Mouse (Mus musculus) forebrain, embryonic 12.5 days (tissue): ENCODE measurements around the gene Krtcap2. TPM values are rescaled to one million over a fixed set of nuclear protein-coding genes. Genes with fewer than 3 reads are reported as not detected.

Experiments
- ATAC-seq: fragments of 200-750 bp; cut with Nextera tagmentation; 2 replicates; pipeline ENCODE4 v1.8.0; 2017; ENCODE audit warnings: moderate TSS enrichment; ENCODE audit not compliant: low FRiP score
- H3K27ac ChIP-seq: fragments of 300-500 bp; sonication (generic); 2 replicates; pipeline ENCODE4 v1.5.1; 2016; ENCODE audit warnings: mild to moderate bottlenecking
- H3K27me3 ChIP-seq: fragments of 300-500 bp; sonication (generic); 2 replicates; pipeline ENCODE4 v1.6.1; 2016; ENCODE audit warnings: mild to moderate bottlenecking
- H3K36me3 ChIP-seq: fragments of 300-500 bp; sonication (generic); replicated peaks from 2 replicates; pipeline ENCODE4 v1.6.1; 2016; ENCODE audit warnings: mild to moderate bottlenecking
- H3K4me1 ChIP-seq: fragments of 300-500 bp; sonication (generic); 2 replicates; pipeline ENCODE4 v1.6.1; 2016
- H3K4me2 ChIP-seq: fragments of 300-500 bp; sonication (generic); 2 replicates; pipeline ENCODE4 v1.6.1; 2016; ENCODE audit warnings: mild to moderate bottlenecking, moderate library complexity
- H3K4me3 ChIP-seq: fragments of 300-500 bp; sonication (generic); replicated peaks from 2 replicates; pipeline ENCODE4 v1.5.1; 2016; ENCODE audit warnings: mild to moderate bottlenecking
- H3K9ac ChIP-seq: fragments of 300-500 bp; sonication (generic); 2 replicates; pipeline ENCODE4 v1.6.1; 2016; ENCODE audit warnings: mild to moderate bottlenecking
- H3K9me3 ChIP-seq: fragments of 300-500 bp; sonication (generic); 2 replicates; pipeline ENCODE4 v1.6.1; 2016
- WGBS: fragments of 180-500 bp; shearing (Covaris S2); methylation state at CpG from one replicate; pipeline ENCODE4 v1.1.7; 2016; 5-methylcytosine and 5-hydroxymethylcytosine counted together
- polyA plus RNA-seq: library from polyadenylated mRNA; unstranded; fragments of >200 nt; fragmentation: Nextera tagmentation; extraction: Ambion mirVana; gene quantifications from 2 replicates; pipeline ENCODE4 v1.2.1, GENCODE M21; 2016

Gene Krtcap2
- polyA plus RNA-seq: 249 and 252 TPM in 2 replicates

DNA sequence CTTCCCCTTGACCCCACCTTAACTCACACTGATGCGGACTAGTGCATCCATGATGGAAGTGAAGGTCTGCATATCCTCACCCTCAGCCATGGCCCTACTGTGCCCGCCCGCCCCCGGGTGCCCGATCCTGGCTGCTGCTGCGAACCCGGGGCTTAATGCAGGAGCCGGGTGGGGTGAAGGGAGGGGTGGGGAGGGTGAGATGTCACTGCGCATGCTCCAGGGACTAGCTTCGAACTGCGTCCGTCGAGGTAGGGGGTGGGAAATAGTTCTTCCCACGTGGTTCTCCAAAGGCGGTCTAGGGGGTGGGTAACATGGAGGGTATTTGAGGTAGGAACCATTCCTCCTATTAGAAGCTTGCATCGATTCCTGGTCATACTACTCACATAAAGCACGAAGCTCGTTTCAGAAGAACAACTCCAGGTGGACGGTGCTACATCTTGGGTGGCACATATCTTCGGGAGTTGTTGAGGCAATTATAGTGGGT is at the start of gene Krtcap2:
Gene Krtcap2, plus strand, starts transcription at position 279 of the 484 bp plus-strand sequence.
- WGBS: 4% methylated on average over 20 of the region's 20 CpGs
- no peaks in the 10 kb centered on the region for H3K9me3 ChIP-seq
- H3K4me1 ChIP-seq: peaks cover 54% of the 10 kb centered on the region
- peak within 1 kb of the TSS; percentile 91 for H3K4me2 ChIP-seq
- H3K4me3 ChIP-seq: peak within 1 kb of the TSS; percentile 67
- H3K27ac ChIP-seq: peak within 1 kb of the TSS; percentile 89
- ATAC-seq: peak; percentile 45
- peak within 1 kb of the TSS; percentile 78 for H3K9ac ChIP-seq
- H3K36me3 ChIP-seq: peaks cover 34% of the 10 kb centered on the region
- H3K27me3 ChIP-seq: peaks cover 3% of the 10 kb centered on the region; the same call in 1 of the 2 replicates

DNA sequence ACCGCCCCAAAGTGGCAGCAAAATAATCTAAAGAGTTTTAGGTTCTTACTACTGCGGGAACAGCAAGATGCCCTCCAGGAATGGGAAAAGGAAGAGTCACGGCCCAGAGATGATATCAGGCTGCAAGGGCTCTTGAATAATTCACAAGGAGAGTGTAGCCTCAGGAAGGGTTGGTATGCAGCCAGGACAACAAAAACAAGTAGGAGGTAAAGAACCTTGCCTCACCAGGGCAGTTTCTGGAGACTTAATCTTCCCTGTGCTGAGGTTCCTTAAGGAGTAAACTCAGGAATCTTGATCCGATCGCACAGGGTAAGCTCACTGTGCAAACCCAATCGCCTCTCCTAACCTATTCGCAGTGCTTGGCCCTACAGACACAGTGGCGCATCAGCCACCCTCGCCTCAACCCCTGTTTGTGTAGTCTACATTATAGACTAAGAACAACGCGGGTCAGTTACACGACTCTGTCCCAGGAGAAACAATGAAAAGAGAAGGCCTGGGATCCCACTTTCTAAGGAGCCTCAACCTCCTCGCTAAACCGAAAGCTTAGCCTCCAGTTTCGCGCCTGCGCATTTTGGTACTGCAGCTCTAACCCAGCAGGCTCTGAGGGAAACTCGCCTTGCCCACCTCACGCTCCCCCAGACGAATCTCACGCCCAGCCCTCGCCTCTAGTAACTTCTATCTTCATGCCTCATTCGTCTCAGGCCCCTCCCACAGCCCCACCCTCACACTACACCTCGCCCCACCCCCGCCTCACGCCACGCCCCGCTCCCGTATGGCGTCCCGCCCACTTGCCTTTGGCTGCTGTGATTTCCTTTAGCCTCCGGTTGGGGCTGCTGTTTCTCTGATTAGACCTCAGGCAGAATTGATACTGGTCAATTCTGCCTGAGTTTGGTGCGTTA is 49.5 kb upstream of the Krtcap2 start:
- 6% methylated on average over 33 of the region's 33 CpGs for WGBS
- ATAC-seq: peak; percentile 94
- peak overlapping the region; percentile 77 for H3K27ac ChIP-seq
- H3K4me1 ChIP-seq: peaks cover 14% of the 10 kb centered on the region
- no peaks in the 10 kb centered on the region for H3K27me3 ChIP-seq
- peak overlapping the region; percentile 50 for H3K4me2 ChIP-seq
- no peaks in the 10 kb centered on the region for H3K36me3 ChIP-seq
- H3K9me3 ChIP-seq: no peaks in the 10 kb centered on the region
- H3K4me3 ChIP-seq: peak overlapping the region; percentile 29
- H3K9ac ChIP-seq: peak overlapping the region; percentile 41

DNA sequence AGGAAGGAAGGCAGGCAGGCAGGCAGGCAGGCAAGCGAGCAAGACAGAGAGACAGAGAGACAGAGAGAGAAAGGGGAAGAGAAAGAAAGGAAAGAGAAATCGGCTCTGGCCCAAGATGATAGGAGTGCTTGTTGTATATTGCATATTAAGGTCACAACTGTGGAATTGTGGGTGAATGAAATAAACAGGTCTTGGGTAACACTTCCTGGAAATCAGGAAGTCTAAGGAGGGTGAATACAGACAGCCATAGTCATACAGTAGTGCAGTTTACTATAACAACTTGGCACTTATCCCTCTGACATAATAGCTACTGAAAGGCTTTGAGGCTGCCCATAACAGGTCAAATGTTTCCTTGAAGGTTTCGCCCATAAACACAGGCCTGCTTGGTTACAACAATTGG is 45.9 kb upstream of the Krtcap2 start:
- H3K27ac ChIP-seq: no peak overlapping the region
- H3K27me3 ChIP-seq: no peaks in the 10 kb centered on the region
- H3K4me3 ChIP-seq: no peak overlapping the region
- H3K4me1 ChIP-seq: peaks cover 20% of the 10 kb centered on the region
- 0 out of 2 replicates have a peak, but pooled peaks cover 5% of the 10 kb centered on the region for H3K36me3 ChIP-seq
- no peak overlapping the region for H3K4me2 ChIP-seq
- H3K9me3 ChIP-seq: no peaks in the 10 kb centered on the region
- no peak overlapping the region for H3K9ac ChIP-seq
- no peak for ATAC-seq
- WGBS: 87% methylated on average over 3 of the region's 3 CpGs

DNA sequence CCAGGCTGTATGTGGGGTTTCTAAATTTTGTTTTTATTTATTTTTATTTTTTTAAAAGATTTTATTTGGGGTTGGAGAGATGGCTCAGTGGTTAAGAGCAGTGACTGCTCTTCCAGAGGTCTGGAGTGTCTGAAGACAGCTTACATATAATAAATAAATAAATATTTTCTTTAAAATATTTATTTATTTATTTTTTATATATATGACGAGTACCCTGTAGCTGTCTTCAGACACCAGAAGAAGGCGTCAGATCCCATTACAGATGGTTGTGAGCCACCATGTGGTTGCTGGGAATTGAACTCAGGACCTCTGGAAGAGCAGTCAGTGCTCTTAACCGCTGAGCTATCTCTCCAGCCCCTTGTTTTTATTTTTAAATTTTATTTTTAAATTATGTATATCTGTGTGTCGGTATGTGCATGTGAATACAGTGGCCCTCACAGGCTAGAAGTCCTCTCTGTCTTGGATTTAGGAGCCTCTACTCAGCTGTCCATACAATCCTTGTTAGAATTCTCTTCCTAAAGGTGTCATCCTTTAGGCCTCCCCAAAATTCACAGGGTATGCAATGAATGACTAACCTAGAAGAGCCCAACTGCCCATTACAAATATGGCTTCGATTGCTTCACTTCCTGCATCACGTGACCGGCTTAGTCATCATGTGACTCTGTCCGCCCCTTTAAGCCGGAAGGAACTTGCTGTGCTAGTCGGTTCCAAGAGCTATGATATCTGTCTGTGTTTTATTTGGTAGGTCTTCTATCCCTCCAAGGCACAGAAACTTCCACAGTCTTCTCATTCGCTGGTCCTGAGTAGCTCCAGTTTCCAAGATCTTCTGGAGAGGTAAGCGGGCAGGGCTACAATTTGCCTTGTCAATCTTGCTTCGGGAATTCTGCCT is 43.3 kb upstream of the Krtcap2 start, which contains the start of gene Gba:
Gene Gba, plus strand, starts transcription at position 676 of the 889 bp plus-strand sequence.
- 28% methylated on average over 13 of the region's 13 CpGs for WGBS
- H3K36me3 ChIP-seq: peaks cover 31% of the 10 kb centered on the region
- H3K27ac ChIP-seq: no peak within 1 kb of the TSS
- peak within 1 kb of the TSS; percentile 68 for H3K4me2 ChIP-seq
- H3K9ac ChIP-seq: peak within 1 kb of the TSS; percentile 61
- H3K4me1 ChIP-seq: peaks cover 6% of the 10 kb centered on the region
- peak; percentile 92 for ATAC-seq
- H3K9me3 ChIP-seq: no peaks in the 10 kb centered on the region
- no peaks in the 10 kb centered on the region for H3K27me3 ChIP-seq
- H3K4me3 ChIP-seq: peak within 1 kb of the TSS; percentile 58

DNA sequence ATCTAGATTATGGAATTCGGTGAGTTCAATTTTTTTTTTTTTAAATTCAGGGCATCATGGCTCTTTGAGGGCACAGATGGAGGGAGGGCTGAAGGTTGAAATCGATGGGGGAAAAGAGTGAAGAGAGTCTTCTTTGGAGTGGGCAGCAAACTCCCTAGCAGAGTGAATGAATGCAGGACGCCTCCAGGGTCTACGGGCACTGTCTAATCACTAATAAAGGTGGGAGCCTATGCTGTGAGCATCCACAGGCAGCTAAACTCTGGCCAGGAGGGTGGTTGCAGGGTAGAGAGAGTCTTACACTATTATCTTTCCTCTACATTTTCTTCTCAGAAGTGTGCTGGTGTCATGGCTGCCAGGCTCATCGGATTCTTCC is 42.6 kb upstream of the Krtcap2 start:
- peak; percentile 53; the same call in 1 of the 2 replicates for ATAC-seq

DNA sequence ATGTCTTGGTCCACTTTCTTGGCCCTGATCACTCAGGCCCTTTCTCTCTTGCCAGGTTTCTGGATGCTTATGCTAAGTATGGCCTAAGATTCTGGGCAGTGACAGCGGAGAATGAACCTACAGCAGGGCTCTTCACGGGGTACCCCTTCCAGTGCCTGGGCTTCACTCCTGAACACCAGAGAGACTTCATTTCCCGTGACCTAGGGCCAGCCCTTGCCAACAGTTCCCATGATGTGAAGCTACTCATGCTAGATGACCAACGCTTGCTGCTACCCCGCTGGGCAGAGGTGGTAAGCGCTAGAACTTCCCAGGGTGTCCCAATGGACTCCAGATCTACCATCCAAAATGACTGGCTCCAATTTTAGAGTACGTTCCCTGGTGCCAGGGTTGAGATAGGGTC is 39.7 kb upstream of the Krtcap2 start:
- Histone ChIP-seq H3K9me3 (no peaks in the 10 kb centered on the region), H3K9ac (no peak overlapping the region), H3K27me3 (no peaks in the 10 kb centered on the region), H3K27ac (no peak overlapping the region), H3K4me1 (peaks cover 6% of the 10 kb centered on the region), H3K4me2 (no peak overlapping the region), H3K36me3 (peaks cover 64% of the 10 kb centered on the region), H3K4me3 (no peak overlapping the region)
- WGBS: 89% methylated on average over 7 of the region's 7 CpGs
- no peak for ATAC-seq

More for the DNA sequence above, 42.6 kb upstream of the Krtcap2 start:
- Histone ChIP-seq H3K4me1 (peaks cover 6% of the 10 kb centered on the region), H3K4me2 (peak overlapping the region; percentile 68), H3K4me3 (peak overlapping the region; percentile 58), H3K27ac (no peak overlapping the region), H3K9ac (peak overlapping the region; percentile 61), H3K27me3 (no peaks in the 10 kb centered on the region), H3K9me3 (no peaks in the 10 kb centered on the region), H3K36me3 (peaks cover 37% of the 10 kb centered on the region)
- WGBS: 42% methylated on average over 5 of the region's 5 CpGs

DNA sequence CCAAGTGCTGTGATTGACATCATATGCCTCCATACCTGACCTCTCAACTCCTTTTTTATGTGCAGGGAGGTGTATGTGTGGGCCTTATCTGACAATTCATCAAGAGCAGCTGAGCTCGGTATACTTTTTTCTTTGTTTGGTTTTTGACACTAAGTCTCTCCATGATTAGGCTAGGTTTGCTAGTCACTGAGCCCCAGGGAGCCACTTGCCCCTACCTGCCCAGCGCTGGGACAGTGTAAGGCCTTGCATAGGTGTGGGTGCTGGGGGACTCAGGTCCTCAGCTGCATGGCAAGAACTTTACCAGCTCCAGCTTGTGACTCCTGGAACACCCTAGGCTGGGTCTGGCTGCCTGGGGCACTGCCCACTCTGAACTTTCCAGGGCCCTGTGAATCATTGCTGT is 39.1 kb upstream of the Krtcap2 start:
- WGBS: 90% methylated on average over 2 of the region's 2 CpGs
- Histone ChIP-seq H3K4me3 (no peak overlapping the region), H3K27me3 (no peaks in the 10 kb centered on the region), H3K9ac (no peak overlapping the region), H3K4me1 (peaks cover 6% of the 10 kb centered on the region), H3K4me2 (no peak overlapping the region), H3K27ac (no peak overlapping the region), H3K9me3 (no peaks in the 10 kb centered on the region), H3K36me3 (peaks cover 64% of the 10 kb centered on the region)
- ATAC-seq: no peak

DNA sequence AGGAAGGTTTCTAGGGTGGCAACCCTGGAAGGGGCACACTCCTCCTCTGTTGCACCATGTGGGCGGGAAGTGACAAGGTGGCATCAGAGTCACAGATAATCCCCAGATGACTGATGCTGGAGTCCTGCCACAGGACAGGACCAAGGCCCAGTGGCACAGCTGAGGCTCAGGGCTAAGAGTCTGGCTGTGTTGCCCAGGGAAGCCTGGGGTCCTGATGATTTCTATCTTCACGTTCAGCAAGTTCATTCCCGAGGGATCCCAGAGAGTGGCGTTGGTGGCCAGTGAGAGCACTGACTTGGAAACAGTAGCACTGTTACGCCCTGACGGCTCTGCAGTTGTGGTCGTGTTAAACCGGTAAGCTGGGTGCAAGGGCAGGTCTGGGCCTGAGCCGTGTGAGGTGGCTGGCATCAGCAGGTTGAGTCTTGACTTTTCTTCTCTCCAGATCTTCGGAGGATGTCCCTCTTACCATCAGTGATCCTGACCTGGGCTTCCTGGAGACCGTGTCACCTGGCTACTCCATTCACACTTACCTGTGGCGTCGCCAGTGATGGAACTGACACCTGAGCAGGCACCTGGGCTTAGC is 37.6 kb upstream of the Krtcap2 start:
- H3K27me3 ChIP-seq: no peaks in the 10 kb centered on the region
- no peak overlapping the region for H3K27ac ChIP-seq
- H3K4me3 ChIP-seq: no peak overlapping the region
- no peak overlapping the region for H3K9ac ChIP-seq
- no peak overlapping the region for H3K4me2 ChIP-seq
- H3K9me3 ChIP-seq: no peaks in the 10 kb centered on the region
- ATAC-seq: no peak
- peaks cover 13% of the 10 kb centered on the region for H3K4me1 ChIP-seq
- WGBS: 93% methylated on average over 13 of the region's 13 CpGs
- peaks cover 64% of the 10 kb centered on the region for H3K36me3 ChIP-seq

DNA sequence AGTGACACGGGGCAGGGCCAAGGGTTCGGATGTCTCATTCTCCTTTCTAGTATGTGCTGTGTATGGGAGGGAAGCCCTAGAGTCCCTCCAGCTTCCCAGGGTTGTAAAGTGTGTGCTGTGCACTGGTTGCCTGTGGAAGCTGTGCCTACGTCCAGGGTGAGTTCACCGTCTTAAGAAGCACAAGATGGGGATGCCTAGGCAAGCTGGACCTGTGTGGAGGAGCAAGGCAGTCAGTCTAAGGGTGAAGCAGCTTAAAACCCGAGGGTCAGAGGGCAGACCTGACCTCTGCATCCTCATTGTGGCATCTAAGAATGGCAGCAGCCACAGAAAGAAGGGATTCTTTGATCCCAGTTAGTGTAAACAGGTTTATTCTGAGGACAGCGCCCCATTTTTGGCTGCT is 37.0 kb upstream of the Krtcap2 start:
- no peak overlapping the region for H3K27ac ChIP-seq
- no peak for ATAC-seq
- H3K27me3 ChIP-seq: no peaks in the 10 kb centered on the region
- 88% methylated on average over 6 of the region's 6 CpGs for WGBS
- peaks cover 64% of the 10 kb centered on the region for H3K36me3 ChIP-seq
- H3K9me3 ChIP-seq: no peaks in the 10 kb centered on the region
- peaks cover 11% of the 10 kb centered on the region for H3K4me1 ChIP-seq
- H3K4me2 ChIP-seq: no peak overlapping the region
- H3K9ac ChIP-seq: no peak overlapping the region
- H3K4me3 ChIP-seq: no peak overlapping the region

DNA sequence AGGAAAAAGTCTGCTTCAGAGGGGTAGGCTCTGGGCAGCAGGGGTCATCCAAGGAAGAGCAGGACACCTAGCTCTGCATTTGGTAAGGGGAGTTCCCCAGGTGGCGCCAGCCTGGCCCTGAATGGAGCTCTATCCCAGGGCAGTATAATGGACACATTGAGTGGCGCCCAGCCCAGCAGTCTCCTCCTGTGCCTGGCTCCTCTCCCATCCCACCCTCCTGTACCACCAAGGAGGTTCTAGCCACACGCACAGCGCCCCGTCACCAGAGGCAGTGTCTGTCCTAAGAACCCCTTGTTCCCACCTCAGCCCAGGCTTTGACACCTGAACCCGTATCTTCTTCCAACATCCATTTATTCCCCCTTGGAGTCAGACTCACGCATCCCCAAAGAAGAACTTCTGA is 36.0 kb upstream of the Krtcap2 start:
- Histone ChIP-seq H3K27ac (no peak overlapping the region), H3K9ac (no peak overlapping the region), H3K4me3 (no peak overlapping the region), H3K27me3 (no peaks in the 10 kb centered on the region), H3K4me1 (peaks cover 16% of the 10 kb centered on the region), H3K36me3 (peaks cover 60% of the 10 kb centered on the region), H3K9me3 (no peaks in the 10 kb centered on the region), H3K4me2 (no peak overlapping the region)
- WGBS: 91% methylated on average over 7 of the region's 7 CpGs
- ATAC-seq: no peak

DNA sequence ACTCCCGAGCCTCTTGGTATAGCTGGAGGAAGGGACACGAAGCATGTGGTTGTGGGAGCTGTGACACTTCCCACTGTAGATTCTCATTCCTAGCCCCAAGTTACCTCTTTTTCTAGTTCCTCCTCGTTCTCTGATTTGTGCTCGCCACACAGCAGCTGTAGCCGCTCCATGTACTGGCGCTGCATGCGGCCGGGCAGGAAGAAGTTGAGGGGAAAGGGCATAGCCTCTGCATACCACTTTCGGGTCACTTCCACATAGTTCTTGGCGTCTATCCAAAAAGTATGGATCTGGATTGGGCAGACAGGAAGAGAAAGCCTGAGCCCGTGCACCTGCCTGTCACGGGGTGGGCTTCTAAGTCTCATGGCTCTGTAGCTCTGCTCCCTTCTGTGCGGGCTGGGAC is 35.6 kb upstream of the Krtcap2 start:
- 90% methylated on average over 13 of the region's 13 CpGs for WGBS
- Histone ChIP-seq H3K36me3 (peaks cover 56% of the 10 kb centered on the region), H3K9ac (no peak overlapping the region), H3K4me3 (no peak overlapping the region), H3K27ac (no peak overlapping the region), H3K4me1 (peaks cover 21% of the 10 kb centered on the region), H3K27me3 (no peaks in the 10 kb centered on the region), H3K4me2 (no peak overlapping the region), H3K9me3 (no peaks in the 10 kb centered on the region)
- no peak for ATAC-seq

DNA sequence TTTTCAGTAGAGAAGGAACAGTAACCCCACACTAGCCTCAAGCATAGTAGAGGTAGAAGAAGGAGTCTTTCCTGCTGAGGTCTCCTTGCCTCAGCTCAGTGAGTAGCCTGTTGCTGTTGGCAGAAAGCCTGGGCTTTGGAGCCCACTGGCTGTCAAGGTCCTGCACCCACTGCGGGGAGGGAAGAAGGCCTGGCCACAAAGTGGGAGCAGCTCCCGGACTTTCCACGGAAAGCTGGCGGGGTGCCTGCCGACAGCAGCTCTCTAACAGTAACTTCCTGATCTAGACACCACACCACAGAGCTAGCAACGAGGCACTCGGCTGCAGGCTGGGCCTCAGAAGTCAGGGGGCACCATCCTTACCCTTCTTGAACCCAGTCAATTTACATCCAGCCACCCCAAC is 35.0 kb upstream of the Krtcap2 start:
- no peak for ATAC-seq
- no peaks in the 10 kb centered on the region for H3K27me3 ChIP-seq
- H3K4me1 ChIP-seq: peaks cover 26% of the 10 kb centered on the region
- peaks cover 50% of the 10 kb centered on the region for H3K36me3 ChIP-seq
- H3K9ac ChIP-seq: no peak overlapping the region
- H3K4me3 ChIP-seq: no peak overlapping the region
- no peak overlapping the region for H3K27ac ChIP-seq
- no peaks in the 10 kb centered on the region for H3K9me3 ChIP-seq
- H3K4me2 ChIP-seq: no peak overlapping the region
- WGBS: 89% methylated on average over 7 of the region's 7 CpGs
